Mouse (Mus musculus) E14TG2a.4 (cell line): ENCODE data around the gene Cpsf7.

Source experiments
- CTCF ChIP-seq: conservative IDR thresholded peaks from 2 replicates; pipeline ENCODE4 v1.5.1; 2014; ENCODE audit warnings: low read length
- NANOG ChIP-seq: IDR thresholded peaks from 2 replicates; pipeline ENCODE4 v1.6.1; 2014; ENCODE audit warnings: borderline replicate concordance, low read length, mixed read lengths

DNA sequence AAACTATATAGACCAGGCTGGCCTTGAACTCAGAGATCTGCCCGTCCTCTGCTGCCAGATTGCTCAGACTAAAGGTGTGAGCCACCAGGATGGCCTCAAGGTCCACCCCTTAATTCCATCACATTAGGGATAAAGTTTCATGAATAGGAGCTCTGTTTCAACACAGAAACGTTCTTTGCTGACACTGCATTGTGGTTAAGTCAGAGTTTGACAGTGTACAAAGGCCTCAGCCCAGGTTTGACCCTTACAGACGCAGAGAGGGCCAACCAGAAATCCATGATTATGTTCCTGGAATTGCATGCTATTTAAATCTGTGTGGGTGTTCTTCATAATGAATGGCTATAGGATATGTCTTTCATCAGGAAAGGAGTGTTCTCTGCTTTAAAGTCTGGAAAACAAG is 65.2 kb downstream of the Cpsf7 start:
- TF ChIP-seq CTCF (no peak), NANOG (no peak)
